Mouse (Mus musculus): Measurements from ENCODE around the gene Dap. TPM values are rescaled to one million over a fixed set of nuclear protein-coding genes. Genes with fewer than 3 reads are reported as not detected.

The Dap gene
- polyA plus RNA-seq, 1 experiment, result 53.3 TPM

DNA sequence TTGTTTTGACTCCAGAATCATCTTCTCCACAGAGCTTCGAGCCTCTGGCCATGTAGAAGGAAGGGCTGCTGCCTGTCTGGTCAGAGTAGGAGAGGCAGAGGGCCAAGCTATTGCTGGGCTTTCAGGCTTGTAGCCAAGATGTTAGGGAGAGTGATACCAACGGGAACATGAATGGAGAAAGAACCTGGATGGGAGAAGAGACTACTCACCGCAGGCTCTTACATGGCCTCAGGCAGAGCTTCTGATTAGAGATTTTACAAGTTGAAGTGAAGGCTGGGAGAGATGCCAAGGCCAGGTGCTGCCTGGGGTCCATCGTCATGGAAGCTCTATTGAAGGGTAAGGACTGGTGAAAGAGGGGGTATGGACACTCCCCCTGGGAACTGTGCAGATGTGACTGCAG, 54.0 kb downstream of the Dap start:
- Histone ChIP-seq H3K4me3 (ENCODE audit: control insufficient read depth, low read depth, low read length) (no peak overlapping the region), H3K36me3 (ENCODE audit: control insufficient read depth, insufficient read depth, low read length) (no peaks in the 10 kb centered on the region), H3K4me1 (ENCODE audit: control insufficient read depth, insufficient read depth, low read length) (peaks cover 12% of the 10 kb centered on the region), H3K27ac (ENCODE audit: control insufficient read depth, insufficient read depth, low read depth, low read length) (no peak overlapping the region), H3K27me3 (ENCODE audit: control insufficient read depth, insufficient read depth, low read length) (no peaks in the 10 kb centered on the region)
- no peak for TF ChIP-seq CTCF (IDR thresholded peaks at IDR 0.05; ENCODE audit: control insufficient read depth, insufficient read depth, insufficient replicate concordance, low read depth, low read length)
- TF ChIP-seq POLR2A (IDR thresholded peaks at IDR 0.05; ENCODE audit: control insufficient read depth, low read depth, low read length), result no peak

DNA sequence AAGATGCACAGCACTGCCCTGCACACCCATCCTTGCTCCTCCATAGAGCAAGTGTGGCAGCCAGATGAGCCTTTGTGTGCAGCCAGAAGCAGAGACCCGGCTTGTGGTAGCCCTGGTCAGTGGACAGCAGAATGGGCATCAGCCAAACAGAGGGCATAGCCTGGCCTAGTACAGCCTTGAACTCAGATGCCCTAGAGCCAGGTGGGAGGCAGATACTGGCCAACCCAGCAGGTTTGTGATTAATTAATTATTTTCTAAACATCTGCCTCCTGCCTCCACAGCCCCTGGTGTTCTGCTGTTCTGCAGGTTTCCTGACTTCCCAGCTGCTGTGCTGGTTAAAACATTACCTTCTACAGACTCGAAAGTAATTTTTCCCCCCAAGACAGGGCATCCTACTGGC, 55.0 kb downstream of the Dap start:
- TF ChIP-seq POLR2A (IDR thresholded peaks at IDR 0.05; ENCODE audit: control insufficient read depth, low read depth, low read length) (no peak), CTCF (IDR thresholded peaks at IDR 0.05; ENCODE audit: control insufficient read depth, insufficient read depth, insufficient replicate concordance, low read depth, low read length) (no peak)

GRCm38 (mm10) chr15:31279577-31280004, 55.5 kb downstream of the Dap start:
- no peaks in the 10 kb centered on the region for H3K27me3 ChIP-seq (ENCODE audit: control insufficient read depth, insufficient read depth, low read length)
- H3K36me3 ChIP-seq (ENCODE audit: control insufficient read depth, insufficient read depth, low read length), result no peaks in the 10 kb centered on the region
- TF ChIP-seq POLR2A (IDR thresholded peaks at IDR 0.05; ENCODE audit: control insufficient read depth, low read depth, low read length) (no peak), CTCF (IDR thresholded peaks at IDR 0.05; ENCODE audit: control insufficient read depth, insufficient read depth, insufficient replicate concordance, low read depth, low read length) (no peak)
- H3K27ac ChIP-seq (ENCODE audit: control insufficient read depth, insufficient read depth, low read depth, low read length), result no peak overlapping the region
- H3K4me1 ChIP-seq (ENCODE audit: control insufficient read depth, insufficient read depth, low read length), result peaks cover 12% of the 10 kb centered on the region
- H3K4me3 ChIP-seq (ENCODE audit: control insufficient read depth, low read depth, low read length), result no peak overlapping the region

More for the DNA sequence above, 55.0 kb downstream of the Dap start:
- Histone ChIP-seq H3K4me3 (ENCODE audit: control insufficient read depth, low read depth, low read length) (no peak overlapping the region), H3K4me1 (ENCODE audit: control insufficient read depth, insufficient read depth, low read length) (peaks cover 12% of the 10 kb centered on the region), H3K27ac (ENCODE audit: control insufficient read depth, insufficient read depth, low read depth, low read length) (no peak overlapping the region), H3K27me3 (ENCODE audit: control insufficient read depth, insufficient read depth, low read length) (no peaks in the 10 kb centered on the region), H3K36me3 (ENCODE audit: control insufficient read depth, insufficient read depth, low read length) (no peaks in the 10 kb centered on the region)

DNA sequence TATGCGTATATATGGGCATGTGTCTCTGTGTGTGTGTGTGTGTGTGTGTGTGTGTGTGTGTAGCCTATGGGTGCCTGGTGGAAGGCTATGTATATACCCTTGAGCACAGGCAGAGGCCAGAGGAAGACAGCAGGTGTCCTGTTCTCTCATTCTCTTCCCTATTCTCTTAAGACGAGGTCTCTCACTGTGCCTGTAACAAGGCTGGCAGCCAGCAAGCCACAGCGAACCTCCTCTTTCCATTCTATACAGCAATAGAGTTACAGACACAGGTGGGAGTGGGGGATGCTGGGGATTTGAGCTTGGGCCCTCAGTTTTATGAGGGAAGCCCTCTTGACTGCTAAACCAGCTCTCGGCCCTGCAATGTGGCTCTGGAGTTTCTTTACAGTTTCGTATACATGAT, 55.9 kb downstream of the Dap start:
- no peak overlapping the region for H3K4me3 ChIP-seq (ENCODE audit: control insufficient read depth, low read depth, low read length)
- H3K27me3 ChIP-seq (ENCODE audit: control insufficient read depth, insufficient read depth, low read length), result no peaks in the 10 kb centered on the region
- no peak for TF ChIP-seq CTCF (IDR thresholded peaks at IDR 0.05; ENCODE audit: control insufficient read depth, insufficient read depth, insufficient replicate concordance, low read depth, low read length)
- no peak for TF ChIP-seq POLR2A (IDR thresholded peaks at IDR 0.05; ENCODE audit: control insufficient read depth, low read depth, low read length)
- no peak overlapping the region for H3K27ac ChIP-seq (ENCODE audit: control insufficient read depth, insufficient read depth, low read depth, low read length)
- H3K4me1 ChIP-seq (ENCODE audit: control insufficient read depth, insufficient read depth, low read length), result peaks cover 12% of the 10 kb centered on the region
- no peaks in the 10 kb centered on the region for H3K36me3 ChIP-seq (ENCODE audit: control insufficient read depth, insufficient read depth, low read length)

GRCm38 (mm10) chr15:31280683-31281082, 56.6 kb downstream of the Dap start:
- TF ChIP-seq POLR2A (IDR thresholded peaks at IDR 0.05; ENCODE audit: control insufficient read depth, low read depth, low read length), result no peak
- no peak for TF ChIP-seq CTCF (IDR thresholded peaks at IDR 0.05; ENCODE audit: control insufficient read depth, insufficient read depth, insufficient replicate concordance, low read depth, low read length)
- no peak overlapping the region for H3K4me3 ChIP-seq (ENCODE audit: control insufficient read depth, low read depth, low read length)
- no peak overlapping the region for H3K27ac ChIP-seq (ENCODE audit: control insufficient read depth, insufficient read depth, low read depth, low read length)
- peaks cover 15% of the 10 kb centered on the region for H3K4me1 ChIP-seq (ENCODE audit: control insufficient read depth, insufficient read depth, low read length)
- no peaks in the 10 kb centered on the region for H3K36me3 ChIP-seq (ENCODE audit: control insufficient read depth, insufficient read depth, low read length)
- H3K27me3 ChIP-seq (ENCODE audit: control insufficient read depth, insufficient read depth, low read length), result no peaks in the 10 kb centered on the region

GRCm38 (mm10) chr15:31281830-31282229, 57.7 kb downstream of the Dap start:
- TF ChIP-seq POLR2A (IDR thresholded peaks at IDR 0.05; ENCODE audit: control insufficient read depth, low read depth, low read length), result no peak
- no peak for TF ChIP-seq CTCF (IDR thresholded peaks at IDR 0.05; ENCODE audit: control insufficient read depth, insufficient read depth, insufficient replicate concordance, low read depth, low read length)
- H3K36me3 ChIP-seq (ENCODE audit: control insufficient read depth, insufficient read depth, low read length), result no peaks in the 10 kb centered on the region
- no peak overlapping the region for H3K4me3 ChIP-seq (ENCODE audit: control insufficient read depth, low read depth, low read length)
- H3K27me3 ChIP-seq (ENCODE audit: control insufficient read depth, insufficient read depth, low read length), result no peaks in the 10 kb centered on the region
- H3K4me1 ChIP-seq (ENCODE audit: control insufficient read depth, insufficient read depth, low read length), result peaks cover 15% of the 10 kb centered on the region
- no peak overlapping the region for H3K27ac ChIP-seq (ENCODE audit: control insufficient read depth, insufficient read depth, low read depth, low read length)

GRCm38 (mm10) chr15:31282353-31282752, 58.2 kb downstream of the Dap start:
- Histone ChIP-seq H3K27me3 (ENCODE audit: control insufficient read depth, insufficient read depth, low read length) (no peaks in the 10 kb centered on the region), H3K4me3 (ENCODE audit: control insufficient read depth, low read depth, low read length) (no peak overlapping the region), H3K36me3 (ENCODE audit: control insufficient read depth, insufficient read depth, low read length) (no peaks in the 10 kb centered on the region), H3K27ac (ENCODE audit: control insufficient read depth, insufficient read depth, low read depth, low read length) (no peak overlapping the region), H3K4me1 (ENCODE audit: control insufficient read depth, insufficient read depth, low read length) (peaks cover 15% of the 10 kb centered on the region)
- TF ChIP-seq POLR2A (IDR thresholded peaks at IDR 0.05; ENCODE audit: control insufficient read depth, low read depth, low read length), result no peak
- TF ChIP-seq CTCF (IDR thresholded peaks at IDR 0.05; ENCODE audit: control insufficient read depth, insufficient read depth, insufficient replicate concordance, low read depth, low read length), result no peak

- H3K27me3 ChIP-seq (ENCODE audit: control insufficient read depth, insufficient read depth, low read length), result no peaks in the 10 kb centered on the region
- peaks cover 15% of the 10 kb centered on the region for H3K4me1 ChIP-seq (ENCODE audit: control insufficient read depth, insufficient read depth, low read length)
- no peak overlapping the region for H3K4me3 ChIP-seq (ENCODE audit: control insufficient read depth, low read depth, low read length)
Observed at GRCm38 (mm10) chr15:31284142-31284541, 60.0 kb downstream of the Dap start.

More at GRCm38 (mm10) chr15:31284142-31284541, 60.0 kb downstream of the Dap start:
- Histone ChIP-seq H3K36me3 (ENCODE audit: control insufficient read depth, insufficient read depth, low read length) (no peaks in the 10 kb centered on the region), H3K27ac (ENCODE audit: control insufficient read depth, insufficient read depth, low read depth, low read length) (no peak overlapping the region)
- TF ChIP-seq POLR2A (IDR thresholded peaks at IDR 0.05; ENCODE audit: control insufficient read depth, low read depth, low read length) (no peak), CTCF (IDR thresholded peaks at IDR 0.05; ENCODE audit: control insufficient read depth, insufficient read depth, insufficient replicate concordance, low read depth, low read length) (no peak)

Data from testis, adult 2 months (tissue).